Mouse (Mus musculus): Measurements from ENCODE around the gene Mpst. TPM values are rescaled to one million over a fixed set of nuclear protein-coding genes. Genes with fewer than 3 reads are reported as not detected.

Gene Mpst
- total and polyA plus RNA-seq, 2 experiments from 2014 or later, result 3.8 to 84.8 TPM

- TF ChIP-seq CTCF (IDR thresholded peaks at IDR 0.05), result no peak
- DNase-seq (ENCODE audit: low spot score) (peak; percentile 82), ATAC-seq (ENCODE audit: low FRiP score) (peak; percentile 88)
- no peaks in the 10 kb centered on the region for H3K9me3 ChIP-seq (ENCODE audit: low read length)
- H3K9ac ChIP-seq (replicated peaks; ENCODE audit: low read length, poor library complexity, severe bottlenecking), result peak within 1 kb of the TSS; percentile 94
- no peaks in the 10 kb centered on the region for H3K27me3 ChIP-seq (ENCODE audit: insufficient read depth, low read length)
- 1% methylated on average over 52 of the region's 52 CpGs for WGBS
- peaks cover 23% of the 10 kb centered on the region for H3K36me3 ChIP-seq (ENCODE audit: insufficient read depth, low read length)
- peak within 1 kb of the TSS; percentile 62 for H3K27ac ChIP-seq (ENCODE audit: low read depth, low read length)
- H3K4me1 ChIP-seq (ENCODE audit: insufficient read depth, low read length), result peaks cover 10% of the 10 kb centered on the region; the same call in 1 of the 2 replicates
- peak within 1 kb of the TSS; percentile 72 for H3K4me3 ChIP-seq (ENCODE audit: low read depth, low read length)
- H3K4me2 ChIP-seq (ENCODE audit: low read depth, low read length, poor library complexity, severe bottlenecking), result peak within 1 kb of the TSS; percentile 87
Measured at GRCm38 (mm10) chr15:78428391-78429138, 22.3 kb downstream of the Mpst start, which contains the start of gene Kctd17. TSS of gene Kctd17 (plus strand) at chr15:78428564.

- H3K36me3 ChIP-seq (ENCODE audit: insufficient read depth, low read length), result peaks cover 28% of the 10 kb centered on the region
- H3K9ac ChIP-seq (replicated peaks; ENCODE audit: low read length, poor library complexity, severe bottlenecking), result peak overlapping the region; percentile 94
- no peaks in the 10 kb centered on the region for H3K9me3 ChIP-seq (ENCODE audit: low read length)
- peak overlapping the region; percentile 72 for H3K4me3 ChIP-seq (ENCODE audit: low read depth, low read length)
- H3K27ac ChIP-seq (ENCODE audit: low read depth, low read length), result peak overlapping the region; percentile 62
- H3K4me1 ChIP-seq (ENCODE audit: insufficient read depth, low read length), result peaks cover 10% of the 10 kb centered on the region; the same call in 1 of the 2 replicates
- DNase-seq (ENCODE audit: low spot score) (no peak), ATAC-seq (ENCODE audit: low FRiP score) (no peak)
- TF ChIP-seq CTCF (IDR thresholded peaks at IDR 0.05), result no peak
- H3K4me2 ChIP-seq (ENCODE audit: low read depth, low read length, poor library complexity, severe bottlenecking), result peak overlapping the region; percentile 87
- 0% methylated on average over 3 of the region's 3 CpGs for WGBS
- H3K27me3 ChIP-seq (ENCODE audit: insufficient read depth, low read length), result no peaks in the 10 kb centered on the region
Measured at GRCm38 (mm10) chr15:78429139-78429459, 22.9 kb downstream of the Mpst start.

GRCm38 (mm10) chr15:78429871-78430622, 23.8 kb downstream of the Mpst start:
- H3K4me1 ChIP-seq (ENCODE audit: insufficient read depth, low read length), result peaks cover 10% of the 10 kb centered on the region; the same call in 1 of the 2 replicates
- no peaks in the 10 kb centered on the region for H3K27me3 ChIP-seq (ENCODE audit: insufficient read depth, low read length)
- peak overlapping the region; percentile 72; the same call in 1 of the 2 replicates for H3K4me3 ChIP-seq (ENCODE audit: low read depth, low read length)
- H3K27ac ChIP-seq (ENCODE audit: low read depth, low read length), result no peak overlapping the region
- no peak for TF ChIP-seq CTCF (IDR thresholded peaks at IDR 0.05)
- DNase-seq (ENCODE audit: low spot score) (no peak), ATAC-seq (ENCODE audit: low FRiP score) (no peak)
- peak overlapping the region; percentile 87 for H3K4me2 ChIP-seq (ENCODE audit: low read depth, low read length, poor library complexity, severe bottlenecking)
- WGBS, result 80% methylated on average over 13 of the region's 13 CpGs
- H3K9ac ChIP-seq (replicated peaks; ENCODE audit: low read length, poor library complexity, severe bottlenecking), result 0 out of 2 replicates have a peak overlapping the region, but pooled peaks have one; percentile 29
- peaks cover 31% of the 10 kb centered on the region for H3K36me3 ChIP-seq (ENCODE audit: insufficient read depth, low read length)
- H3K9me3 ChIP-seq (ENCODE audit: low read length), result no peaks in the 10 kb centered on the region

- no peak for TF ChIP-seq CTCF (IDR thresholded peaks at IDR 0.05)
- H3K9me3 ChIP-seq (ENCODE audit: low read length), result no peaks in the 10 kb centered on the region
- no peak overlapping the region for H3K4me3 ChIP-seq (ENCODE audit: low read depth, low read length)
- DNase-seq (ENCODE audit: low spot score) (no peak), ATAC-seq (ENCODE audit: low FRiP score) (no peak)
- no peak overlapping the region for H3K27ac ChIP-seq (ENCODE audit: low read depth, low read length)
- H3K4me2 ChIP-seq (ENCODE audit: low read depth, low read length, poor library complexity, severe bottlenecking), result no peak overlapping the region
- H3K36me3 ChIP-seq (ENCODE audit: insufficient read depth, low read length), result peaks cover 39% of the 10 kb centered on the region
- H3K4me1 ChIP-seq (ENCODE audit: insufficient read depth, low read length), result peaks cover 10% of the 10 kb centered on the region; the same call in 1 of the 2 replicates
- H3K9ac ChIP-seq (replicated peaks; ENCODE audit: low read length, poor library complexity, severe bottlenecking), result 0 out of 2 replicates have a peak overlapping the region, but pooled peaks have one; percentile 4
- WGBS, result 86% methylated on average over 10 of the region's 10 CpGs
- no peaks in the 10 kb centered on the region for H3K27me3 ChIP-seq (ENCODE audit: insufficient read depth, low read length)
Measured at GRCm38 (mm10) chr15:78430874-78431273, 24.7 kb downstream of the Mpst start.

GRCm38 (mm10) chr15:78431541-78432121, 25.4 kb downstream of the Mpst start:
- DNase-seq (ENCODE audit: low spot score) (no peak), ATAC-seq (ENCODE audit: low FRiP score) (no peak)
- WGBS, result 80% methylated on average over 7 of the region's 7 CpGs
- Histone ChIP-seq H3K27ac (ENCODE audit: low read depth, low read length) (no peak overlapping the region), H3K4me1 (ENCODE audit: insufficient read depth, low read length) (peaks cover 14% of the 10 kb centered on the region; the same call in 1 of the 2 replicates), H3K4me3 (ENCODE audit: low read depth, low read length) (no peak overlapping the region), H3K9ac (replicated peaks; ENCODE audit: low read length, poor library complexity, severe bottlenecking) (no peak overlapping the region), H3K4me2 (ENCODE audit: low read depth, low read length, poor library complexity, severe bottlenecking) (no peak overlapping the region), H3K36me3 (ENCODE audit: insufficient read depth, low read length) (peaks cover 41% of the 10 kb centered on the region), H3K27me3 (ENCODE audit: insufficient read depth, low read length) (no peaks in the 10 kb centered on the region), H3K9me3 (ENCODE audit: low read length) (no peaks in the 10 kb centered on the region)
- no peak for TF ChIP-seq CTCF (IDR thresholded peaks at IDR 0.05)
